Mouse (Mus musculus): Measurements from ENCODE around the gene Tnni2.

- TF ChIP-seq EP300 (IDR thresholded peaks at IDR 0.05; ENCODE audit: insufficient read depth, low read depth, low read length) (no peak), CTCF (IDR thresholded peaks at IDR 0.05; ENCODE audit: low read depth, low read length) (no peak)
Observed at GRCm38 (mm10) chr7:142462190-142462589, 20.6 kb downstream of the Tnni2 start.

All from ES-Bruce4 (cell line).